Mouse (Mus musculus): ENCODE measurements around the gene Ldoc1. TPM values are rescaled to one million over a fixed set of nuclear protein-coding genes. Genes with fewer than 3 reads are reported as not detected.

The Ldoc1 gene
- 12.2 and 12.5 TPM in 2 replicates for polyA plus RNA-seq (2014; fragmentation: Nextera tagmentation; extraction: Ambion mirVana)

DNA sequence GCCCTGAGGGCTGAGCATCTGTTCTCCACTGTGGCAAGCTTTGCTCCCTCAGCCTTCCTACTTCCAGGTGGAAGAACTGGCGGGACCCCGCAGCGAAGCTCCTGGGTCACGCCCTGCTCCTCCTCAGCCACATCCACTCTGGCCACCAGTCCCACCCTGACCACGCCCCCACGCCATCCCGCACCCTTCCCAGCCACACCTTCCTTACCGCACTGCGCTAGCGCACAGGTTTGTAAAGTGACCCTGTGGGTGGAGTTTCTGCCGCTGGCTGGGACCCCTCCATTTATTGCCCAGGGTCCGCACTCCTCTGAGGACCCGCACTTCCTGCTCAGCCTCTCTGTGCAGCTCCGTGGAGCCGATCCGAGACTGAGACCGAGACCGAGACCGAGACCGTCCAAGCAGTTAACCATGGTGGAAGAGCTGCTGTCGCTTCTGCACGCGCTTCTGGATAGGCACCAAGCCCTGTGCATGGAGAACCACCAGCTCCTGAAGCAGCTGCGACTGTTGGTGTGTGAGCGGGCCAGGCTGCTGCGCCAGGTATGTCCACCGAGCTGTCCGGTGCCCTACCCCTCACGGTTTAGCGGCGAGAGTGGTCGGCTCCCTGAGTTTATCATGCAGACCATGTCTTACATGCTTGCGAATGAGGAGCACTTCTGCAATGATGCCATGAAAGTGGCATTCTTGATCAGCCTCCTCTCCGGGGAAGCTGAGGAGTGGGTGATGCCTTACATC is at the start of gene Ldoc1:
Gene Ldoc1, plus strand, starts transcription at position 196 of the 732 bp plus-strand sequence.
- ATAC-seq (ENCODE audit: low FRiP score) (peak; percentile 69), DNase-seq (ENCODE audit: low spot score) (no peak)
- peak within 1 kb of the TSS; percentile 57 for H3K4me2 ChIP-seq (replicated peaks)
- no peaks in the 10 kb centered on the region for H3K4me1 ChIP-seq (replicated peaks; ENCODE audit: control insufficient read depth, insufficient read depth, low read length)
- peak within 1 kb of the TSS; percentile 35 for H3K4me3 ChIP-seq (replicated peaks; ENCODE audit: low read length)
- 33% methylated on average over 34 of the region's 34 CpGs for WGBS
- H3K27ac ChIP-seq = no peak within 1 kb of the TSS
- H3K36me3 ChIP-seq (replicated peaks; ENCODE audit: control insufficient read depth, insufficient read depth) = no peaks in the 10 kb centered on the region
- no peaks in the 10 kb centered on the region for H3K9me3 ChIP-seq (ENCODE audit: control insufficient read depth, low read length)
- H3K27me3 ChIP-seq (ENCODE audit: control insufficient read depth, insufficient read depth, low read length) = no peaks in the 10 kb centered on the region
- no peak within 1 kb of the TSS for H3K9ac ChIP-seq

DNA sequence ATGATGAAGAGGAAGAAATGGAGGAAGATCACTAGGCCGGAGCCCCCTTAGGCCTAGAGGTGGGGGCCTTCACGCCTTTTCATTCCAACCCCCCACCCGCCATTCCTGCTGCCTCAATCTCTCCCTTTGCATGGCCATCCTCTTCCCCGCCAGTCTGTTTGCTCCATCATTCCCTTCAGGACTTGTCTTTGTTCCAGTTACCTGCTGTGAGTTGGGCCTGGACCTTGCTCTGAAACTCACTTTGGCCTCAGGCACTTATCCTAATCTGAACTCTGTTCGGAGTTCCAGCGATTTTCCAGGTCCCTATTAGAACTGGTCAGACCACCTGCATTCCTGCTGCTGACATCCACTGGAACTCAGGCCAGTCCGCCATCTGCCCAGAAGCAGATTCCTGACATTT is 834 bp downstream of the Ldoc1 start:
- 92% methylated on average over 7 of the region's 7 CpGs for WGBS
- no peak overlapping the region for H3K27ac ChIP-seq
- no peaks in the 10 kb centered on the region for H3K36me3 ChIP-seq (replicated peaks; ENCODE audit: control insufficient read depth, insufficient read depth)
- ATAC-seq (ENCODE audit: low FRiP score) (no peak), DNase-seq (ENCODE audit: low spot score) (no peak)
- H3K27me3 ChIP-seq (ENCODE audit: control insufficient read depth, insufficient read depth, low read length) = no peaks in the 10 kb centered on the region
- no peak overlapping the region for H3K4me2 ChIP-seq (replicated peaks)
- no peaks in the 10 kb centered on the region for H3K4me1 ChIP-seq (replicated peaks; ENCODE audit: control insufficient read depth, insufficient read depth, low read length)
- H3K9ac ChIP-seq = no peak overlapping the region
- H3K9me3 ChIP-seq (ENCODE audit: control insufficient read depth, low read length) = no peaks in the 10 kb centered on the region
- H3K4me3 ChIP-seq (replicated peaks; ENCODE audit: low read length) = no peak overlapping the region

DNA sequence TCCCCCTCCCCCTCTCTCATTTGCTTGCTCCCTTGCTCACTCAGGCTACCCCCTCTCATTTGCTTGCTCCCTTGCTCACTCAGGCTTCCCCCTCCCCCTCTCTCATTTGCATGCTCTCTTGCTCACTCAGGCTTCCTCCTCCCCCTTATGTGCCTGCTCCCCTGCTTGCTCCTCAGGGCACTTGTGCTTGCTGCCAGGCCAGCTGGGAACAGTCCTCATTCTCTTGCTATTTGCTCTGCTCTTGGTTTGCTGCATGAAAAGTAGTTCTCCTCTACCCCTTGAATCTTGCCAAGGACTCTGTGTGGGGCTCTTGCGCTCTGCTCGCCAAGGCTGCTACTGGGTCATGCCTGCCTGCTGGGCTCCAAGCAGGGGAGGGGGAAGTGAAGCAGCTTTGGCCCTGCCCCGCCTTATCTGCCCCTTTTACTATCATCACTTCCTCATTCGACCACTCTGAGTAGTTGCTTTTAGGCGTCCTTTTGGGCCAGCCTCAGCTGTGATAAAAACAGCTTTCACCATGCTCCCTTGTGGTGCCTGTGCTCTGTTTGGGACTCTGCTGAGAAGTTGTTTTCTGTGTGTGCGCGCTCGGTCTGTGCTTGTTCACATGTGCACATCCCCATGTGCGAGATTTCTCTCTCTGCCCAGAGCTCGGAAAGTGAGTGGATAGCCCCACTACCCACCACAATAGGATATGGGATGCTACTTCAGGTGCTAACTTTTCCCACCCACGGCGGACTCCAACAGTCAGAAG is 13.2 kb downstream of the Ldoc1 start:
- H3K27me3 ChIP-seq (ENCODE audit: control insufficient read depth, insufficient read depth, low read length) = no peaks in the 10 kb centered on the region
- H3K27ac ChIP-seq = peak overlapping the region; percentile 38; the same call in 1 of the 2 replicates
- H3K36me3 ChIP-seq (replicated peaks; ENCODE audit: control insufficient read depth, insufficient read depth) = no peaks in the 10 kb centered on the region
- ATAC-seq (ENCODE audit: low FRiP score) (peak; percentile 77), DNase-seq (ENCODE audit: low spot score) (no peak)
- peak overlapping the region; percentile 32 for H3K4me2 ChIP-seq (replicated peaks)
- WGBS = 26% methylated on average over 12 of the region's 12 CpGs
- no peaks in the 10 kb centered on the region for H3K4me1 ChIP-seq (replicated peaks; ENCODE audit: control insufficient read depth, insufficient read depth, low read length)
- H3K4me3 ChIP-seq (replicated peaks; ENCODE audit: low read length) = no peak overlapping the region
- no peak overlapping the region for H3K9ac ChIP-seq
- H3K9me3 ChIP-seq (ENCODE audit: control insufficient read depth, low read length) = no peaks in the 10 kb centered on the region

DNA sequence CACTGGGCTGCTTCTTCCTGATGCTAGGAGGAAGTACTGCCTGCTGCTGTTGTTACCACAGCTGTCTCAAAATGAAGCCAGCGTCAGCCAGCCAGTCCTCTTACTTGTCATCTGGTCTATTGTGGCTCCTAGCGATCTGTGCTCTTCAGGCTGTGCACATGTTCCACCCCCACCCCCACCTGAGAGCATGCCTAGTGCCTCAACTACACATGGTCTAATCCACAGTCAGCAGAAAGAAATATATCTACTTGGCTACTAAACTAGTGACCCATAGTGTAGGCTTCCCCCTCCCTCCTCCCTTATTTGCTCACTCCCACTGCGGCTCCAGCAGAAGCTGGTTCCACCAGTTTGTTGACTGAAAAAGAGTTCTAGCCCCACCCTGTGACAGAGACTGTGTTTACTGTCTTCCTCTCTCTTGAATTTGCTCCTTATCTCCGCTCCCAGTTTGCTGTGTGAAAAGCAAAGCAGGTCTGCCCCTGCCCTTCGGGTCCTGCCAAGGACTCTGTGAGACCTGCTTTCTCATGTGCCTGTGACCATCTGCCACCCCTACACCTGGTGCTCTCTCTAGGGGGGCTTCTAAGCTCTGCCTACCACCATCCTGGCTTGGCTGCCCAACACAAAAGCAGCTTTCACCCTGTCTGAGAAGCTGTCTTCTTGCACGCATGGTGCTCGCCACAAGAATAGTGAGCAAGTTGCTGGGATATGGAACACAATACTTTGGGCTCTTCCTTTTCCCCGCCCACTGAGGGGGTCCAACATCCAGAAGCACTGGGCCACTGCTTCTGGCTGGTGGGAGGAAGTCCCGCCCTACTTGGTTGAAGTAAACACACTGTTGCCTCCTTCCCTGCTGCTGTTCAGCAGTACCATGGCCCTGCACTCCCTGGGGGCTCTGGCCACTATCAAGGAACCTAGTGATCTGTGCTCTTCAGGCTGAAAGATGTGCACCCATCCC is 14.0 kb downstream of the Ldoc1 start:
- Histone ChIP-seq H3K27ac (no peak overlapping the region), H3K4me1 (replicated peaks; ENCODE audit: control insufficient read depth, insufficient read depth, low read length) (no peaks in the 10 kb centered on the region), H3K36me3 (replicated peaks; ENCODE audit: control insufficient read depth, insufficient read depth) (no peaks in the 10 kb centered on the region), H3K4me3 (replicated peaks; ENCODE audit: low read length) (no peak overlapping the region), H3K4me2 (replicated peaks) (peak overlapping the region; percentile 32), H3K27me3 (ENCODE audit: control insufficient read depth, insufficient read depth, low read length) (no peaks in the 10 kb centered on the region), H3K9me3 (ENCODE audit: control insufficient read depth, low read length) (no peaks in the 10 kb centered on the region), H3K9ac (no peak overlapping the region)
- 49% methylated on average over 9 of the region's 9 CpGs for WGBS
- DNase-seq (ENCODE audit: low spot score) = no peak
- peak; percentile 46; the same call in 1 of the 2 replicates for ATAC-seq (ENCODE audit: low FRiP score)

DNA sequence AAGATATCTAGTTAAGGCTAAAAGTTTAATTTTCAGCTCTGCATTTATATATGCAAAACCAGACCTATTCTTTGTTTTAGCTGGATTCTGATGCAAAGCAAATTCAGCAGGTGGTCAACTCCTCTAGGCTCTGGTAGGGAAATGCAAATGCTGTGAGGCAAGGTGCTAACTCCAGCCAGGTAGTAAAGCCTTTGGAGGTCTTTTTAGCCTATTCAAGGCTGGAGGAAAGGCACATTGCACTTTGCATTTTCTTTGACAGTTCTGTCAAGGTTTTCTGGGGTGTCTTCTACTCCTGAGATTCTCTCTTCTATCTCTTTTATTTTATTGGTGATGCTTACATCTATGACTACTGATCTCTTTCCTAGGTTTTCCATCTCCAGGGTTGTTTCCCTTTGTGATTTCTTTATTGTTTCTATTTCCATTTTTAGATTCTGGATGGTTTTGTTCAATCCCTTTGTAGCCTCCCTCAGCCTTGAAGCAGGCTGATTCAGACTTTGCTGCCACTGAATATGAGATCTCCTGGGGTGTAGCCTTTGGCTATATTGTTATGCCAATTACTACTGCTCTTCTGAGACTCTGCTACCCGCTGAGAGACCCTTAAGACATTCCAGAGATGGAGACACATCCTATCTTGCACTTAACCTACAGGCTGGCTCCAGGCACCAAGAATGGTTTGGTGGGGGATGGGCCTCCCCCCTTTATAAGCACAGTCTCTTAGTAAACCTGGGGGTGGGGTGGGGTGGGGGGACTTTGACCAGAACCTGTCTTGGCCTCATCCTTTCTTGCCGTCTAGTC is 18.4 kb downstream of the Ldoc1 start:
- Histone ChIP-seq H3K27ac (no peak overlapping the region), H3K27me3 (ENCODE audit: control insufficient read depth, insufficient read depth, low read length) (no peaks in the 10 kb centered on the region), H3K4me2 (replicated peaks) (no peak overlapping the region), H3K36me3 (replicated peaks; ENCODE audit: control insufficient read depth, insufficient read depth) (no peaks in the 10 kb centered on the region), H3K4me1 (replicated peaks; ENCODE audit: control insufficient read depth, insufficient read depth, low read length) (no peaks in the 10 kb centered on the region), H3K9me3 (ENCODE audit: control insufficient read depth, low read length) (no peaks in the 10 kb centered on the region), H3K9ac (no peak overlapping the region), H3K4me3 (replicated peaks; ENCODE audit: low read length) (no peak overlapping the region)
- ATAC-seq (ENCODE audit: low FRiP score) = no peak
- 36% methylated on average over 2 of the region's 2 CpGs for WGBS
- DNase-seq (ENCODE audit: low spot score) = no peak
